Mouse (Mus musculus) cerebellum, adult 2 months (tissue): ENCODE data around the gene Uhrf2.

ENCODE experiments used
- CTCF ChIP-seq: fragments of 200-500 bp; IDR thresholded peaks from 2 replicates; pipeline ENCODE4 v1.5.1; 2011; ENCODE audit warnings: low read depth, mild to moderate bottlenecking, control low read depth, low read length, moderate library complexity, borderline replicate concordance; ENCODE audit not compliant: insufficient read depth
- POLR2A ChIP-seq: fragments of 200-500 bp; IDR thresholded peaks from 2 replicates; pipeline ENCODE4 v1.6.1; 2011; ENCODE audit warnings: low read length, control low read depth, borderline replicate concordance; ENCODE audit not compliant: insufficient read depth

- no peak for TF ChIP-seq CTCF
- no peak for TF ChIP-seq POLR2A
These were observed 23.9 kb downstream of the Uhrf2 start for GRCm38 (mm10) chr19:30054218-30054617.
